Mouse (Mus musculus): ENCODE measurements at regions not wholly inside any gene's neighbourhood (a gene's known extent, or its start where the extent isn't known, plus 50 kb on each side); places are given as distances from the start of the nearest gene placed in this dataset.

DNA sequence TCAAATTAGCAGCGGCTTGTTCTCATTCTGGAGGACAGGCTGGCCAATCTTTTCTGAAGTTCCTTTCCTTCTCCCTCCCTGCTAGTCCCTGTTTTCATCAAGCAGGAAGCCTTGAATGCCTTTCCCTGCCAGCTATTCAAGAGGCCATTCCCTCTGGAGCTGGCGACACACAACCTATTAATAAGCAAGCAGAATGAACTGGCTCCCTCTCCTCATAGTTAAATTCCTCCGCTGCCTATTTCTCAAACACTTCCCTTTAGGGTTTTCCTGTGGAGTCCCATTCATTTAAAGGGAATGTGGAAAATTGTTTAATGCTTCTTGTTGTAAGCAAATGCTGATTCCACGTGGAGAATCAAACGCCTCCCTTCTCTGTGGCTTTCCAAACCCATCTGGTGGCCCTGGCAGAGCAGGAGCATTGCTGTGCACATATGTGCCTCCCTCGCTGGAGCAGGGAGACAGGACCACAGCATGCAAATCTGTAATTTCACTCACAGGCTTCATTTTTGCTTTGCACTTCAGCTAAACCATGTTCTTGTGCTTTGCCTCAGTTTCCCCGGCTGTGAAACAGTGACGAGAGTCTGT, 1573.3 kb upstream of the Gulo start:
- TF ChIP-seq CTCF (IDR thresholded peaks at IDR 0.05; ENCODE audit: insufficient read depth, low read length) (no peak), POLR2A (IDR thresholded peaks at IDR 0.05; ENCODE audit: borderline replicate concordance, extremely low read depth, low read depth, low read length) (no peak)

Measured in lung, adult 2 months (tissue).